Mouse (Mus musculus): ENCODE measurements around the gene Man2b2. TPM values are rescaled to one million over a fixed set of nuclear protein-coding genes. Genes with fewer than 3 reads are reported as not detected.

The Man2b2 gene
- polyA plus RNA-seq, 1 experiment from 2014 or later, result 12.2 TPM

- Histone ChIP-seq H3K27me3 (ENCODE audit: control insufficient read depth, insufficient read depth, low read length) (no peaks in the 10 kb centered on the region), H3K4me1 (replicated peaks; ENCODE audit: control insufficient read depth, insufficient read depth, low read length) (no peaks in the 10 kb centered on the region), H3K36me3 (ENCODE audit: control insufficient read depth, insufficient read depth, low read length) (no peaks in the 10 kb centered on the region; the same call in 1 of the 2 replicates), H3K4me2 (ENCODE audit: low read depth, low read length, severe bottlenecking) (no peak overlapping the region), H3K9me3 (ENCODE audit: control insufficient read depth, low read length) (no peaks in the 10 kb centered on the region), H3K27ac (ENCODE audit: low read depth, low read length) (no peak overlapping the region), H3K4me3 (ENCODE audit: low read depth, low read length) (no peak overlapping the region), H3K9ac (ENCODE audit: low read length) (no peak overlapping the region)
- DNase-seq (ENCODE audit: low spot score) (peak; percentile 78), ATAC-seq (replicated peaks; ENCODE audit: low FRiP score) (no peak)
- 49% methylated on average over 6 of the region's 6 CpGs for WGBS
Measured at GRCm38 (mm10) chr5:36820142-36820541, 10.3 kb downstream of the Man2b2 start.

- no peaks in the 10 kb centered on the region for H3K4me1 ChIP-seq (replicated peaks; ENCODE audit: control insufficient read depth, insufficient read depth, low read length)
- no peak for ATAC-seq (replicated peaks; ENCODE audit: low FRiP score)
- H3K9ac ChIP-seq (ENCODE audit: low read length), result no peak overlapping the region
- 85% methylated on average over 5 of the region's 5 CpGs for WGBS
- DNase-seq (ENCODE audit: low spot score), result no peak
- no peaks in the 10 kb centered on the region for H3K9me3 ChIP-seq (ENCODE audit: control insufficient read depth, low read length)
- H3K27ac ChIP-seq (ENCODE audit: low read depth, low read length), result no peak overlapping the region
- no peaks in the 10 kb centered on the region; the same call in 1 of the 2 replicates for H3K36me3 ChIP-seq (ENCODE audit: control insufficient read depth, insufficient read depth, low read length)
- H3K4me2 ChIP-seq (ENCODE audit: low read depth, low read length, severe bottlenecking), result no peak overlapping the region
- no peak overlapping the region for H3K4me3 ChIP-seq (ENCODE audit: low read depth, low read length)
- no peaks in the 10 kb centered on the region for H3K27me3 ChIP-seq (ENCODE audit: control insufficient read depth, insufficient read depth, low read length)
Measured at GRCm38 (mm10) chr5:36819742-36820141, 10.7 kb downstream of the Man2b2 start.

GRCm38 (mm10) chr5:36817738-36818137 lies 12.7 kb downstream of the Man2b2 start:
- Histone ChIP-seq H3K4me2 (ENCODE audit: low read depth, low read length, severe bottlenecking) (no peak overlapping the region), H3K9ac (ENCODE audit: low read length) (no peak overlapping the region), H3K27ac (ENCODE audit: low read depth, low read length) (no peak overlapping the region), H3K27me3 (ENCODE audit: control insufficient read depth, insufficient read depth, low read length) (no peaks in the 10 kb centered on the region), H3K4me1 (replicated peaks; ENCODE audit: control insufficient read depth, insufficient read depth, low read length) (no peaks in the 10 kb centered on the region), H3K36me3 (ENCODE audit: control insufficient read depth, insufficient read depth, low read length) (no peaks in the 10 kb centered on the region), H3K9me3 (ENCODE audit: control insufficient read depth, low read length) (no peaks in the 10 kb centered on the region), H3K4me3 (ENCODE audit: low read depth, low read length) (no peak overlapping the region)
- WGBS, result 66% methylated on average over 3 of the region's 3 CpGs
- ATAC-seq (replicated peaks; ENCODE audit: low FRiP score) (no peak), DNase-seq (ENCODE audit: low spot score) (no peak)

- H3K27me3 ChIP-seq (ENCODE audit: control insufficient read depth, insufficient read depth, low read length), result no peaks in the 10 kb centered on the region
- no peak overlapping the region for H3K4me3 ChIP-seq (ENCODE audit: low read depth, low read length)
- H3K9ac ChIP-seq (ENCODE audit: low read length), result no peak overlapping the region
- H3K27ac ChIP-seq (ENCODE audit: low read depth, low read length), result no peak overlapping the region
- H3K4me2 ChIP-seq (ENCODE audit: low read depth, low read length, severe bottlenecking), result no peak overlapping the region
- H3K36me3 ChIP-seq (ENCODE audit: control insufficient read depth, insufficient read depth, low read length), result no peaks in the 10 kb centered on the region
- no peaks in the 10 kb centered on the region for H3K9me3 ChIP-seq (ENCODE audit: control insufficient read depth, low read length)
- WGBS, result 80% methylated on average over 6 of the region's 6 CpGs
- ATAC-seq (replicated peaks; ENCODE audit: low FRiP score), result no peak
- no peaks in the 10 kb centered on the region for H3K4me1 ChIP-seq (replicated peaks; ENCODE audit: control insufficient read depth, insufficient read depth, low read length)
- DNase-seq (ENCODE audit: low spot score), result no peak
Measured at GRCm38 (mm10) chr5:36814554-36814953, 15.9 kb downstream of the Man2b2 start.

GRCm38 (mm10) chr5:36811413-36811812 lies 19.0 kb downstream of the Man2b2 start:
- Histone ChIP-seq H3K9me3 (ENCODE audit: control insufficient read depth, low read length) (no peaks in the 10 kb centered on the region), H3K36me3 (ENCODE audit: control insufficient read depth, insufficient read depth, low read length) (no peaks in the 10 kb centered on the region), H3K27ac (ENCODE audit: low read depth, low read length) (no peak overlapping the region), H3K4me3 (ENCODE audit: low read depth, low read length) (no peak overlapping the region), H3K4me1 (replicated peaks; ENCODE audit: control insufficient read depth, insufficient read depth, low read length) (no peaks in the 10 kb centered on the region), H3K27me3 (ENCODE audit: control insufficient read depth, insufficient read depth, low read length) (no peaks in the 10 kb centered on the region), H3K4me2 (ENCODE audit: low read depth, low read length, severe bottlenecking) (no peak overlapping the region), H3K9ac (ENCODE audit: low read length) (no peak overlapping the region)
- 30% methylated on average over 3 of the region's 3 CpGs for WGBS
- peak; percentile 59; the same call in 1 of the 2 replicates for ATAC-seq (replicated peaks; ENCODE audit: low FRiP score)
- peak; percentile 84 for DNase-seq (ENCODE audit: low spot score)

GRCm38 (mm10) chr5:36810634-36811033 lies 19.8 kb downstream of the Man2b2 start:
- 84% methylated on average over 3 of the region's 3 CpGs for WGBS
- Histone ChIP-seq H3K27ac (ENCODE audit: low read depth, low read length) (no peak overlapping the region), H3K9ac (ENCODE audit: low read length) (no peak overlapping the region), H3K4me3 (ENCODE audit: low read depth, low read length) (no peak overlapping the region), H3K4me2 (ENCODE audit: low read depth, low read length, severe bottlenecking) (no peak overlapping the region), H3K4me1 (replicated peaks; ENCODE audit: control insufficient read depth, insufficient read depth, low read length) (no peaks in the 10 kb centered on the region), H3K36me3 (ENCODE audit: control insufficient read depth, insufficient read depth, low read length) (no peaks in the 10 kb centered on the region), H3K27me3 (ENCODE audit: control insufficient read depth, insufficient read depth, low read length) (no peaks in the 10 kb centered on the region), H3K9me3 (ENCODE audit: control insufficient read depth, low read length) (no peaks in the 10 kb centered on the region)
- no peak for DNase-seq (ENCODE audit: low spot score)
- 0 out of 2 replicates have a peak, but pooled peaks have one; percentile 23 for ATAC-seq (replicated peaks; ENCODE audit: low FRiP score)

- no peak overlapping the region for H3K27ac ChIP-seq (ENCODE audit: low read depth, low read length)
- 82% methylated on average over 7 of the region's 7 CpGs for WGBS
- H3K27me3 ChIP-seq (ENCODE audit: control insufficient read depth, insufficient read depth, low read length), result no peaks in the 10 kb centered on the region
- H3K9me3 ChIP-seq (ENCODE audit: control insufficient read depth, low read length), result no peaks in the 10 kb centered on the region
- no peaks in the 10 kb centered on the region for H3K4me1 ChIP-seq (replicated peaks; ENCODE audit: control insufficient read depth, insufficient read depth, low read length)
- DNase-seq (ENCODE audit: low spot score), result no peak
- no peak overlapping the region for H3K9ac ChIP-seq (ENCODE audit: low read length)
- no peak overlapping the region for H3K4me2 ChIP-seq (ENCODE audit: low read depth, low read length, severe bottlenecking)
- H3K36me3 ChIP-seq (ENCODE audit: control insufficient read depth, insufficient read depth, low read length), result no peaks in the 10 kb centered on the region
- ATAC-seq (replicated peaks; ENCODE audit: low FRiP score), result no peak
- no peak overlapping the region for H3K4me3 ChIP-seq (ENCODE audit: low read depth, low read length)
Measured at GRCm38 (mm10) chr5:36809123-36809522, 21.3 kb downstream of the Man2b2 start.

GRCm38 (mm10) chr5:36807106-36807505 lies 23.3 kb downstream of the Man2b2 start:
- Histone ChIP-seq H3K9ac (ENCODE audit: low read length) (no peak overlapping the region), H3K4me3 (ENCODE audit: low read depth, low read length) (no peak overlapping the region), H3K4me2 (ENCODE audit: low read depth, low read length, severe bottlenecking) (no peak overlapping the region), H3K36me3 (ENCODE audit: control insufficient read depth, insufficient read depth, low read length) (no peaks in the 10 kb centered on the region), H3K27ac (ENCODE audit: low read depth, low read length) (no peak overlapping the region), H3K9me3 (ENCODE audit: control insufficient read depth, low read length) (no peaks in the 10 kb centered on the region), H3K27me3 (ENCODE audit: control insufficient read depth, insufficient read depth, low read length) (no peaks in the 10 kb centered on the region), H3K4me1 (replicated peaks; ENCODE audit: control insufficient read depth, insufficient read depth, low read length) (no peaks in the 10 kb centered on the region)
- 20% methylated on average over 5 of the region's 5 CpGs for WGBS
- no peak for ATAC-seq (replicated peaks; ENCODE audit: low FRiP score)
- no peak for DNase-seq (ENCODE audit: low spot score)

- H3K4me1 ChIP-seq (replicated peaks; ENCODE audit: control insufficient read depth, insufficient read depth, low read length), result peaks cover 2% of the 10 kb centered on the region; the same call in 1 of the 2 replicates
- no peaks in the 10 kb centered on the region for H3K9me3 ChIP-seq (ENCODE audit: control insufficient read depth, low read length)
- peak overlapping the region; percentile 64; the same call in 1 of the 2 replicates for H3K4me2 ChIP-seq (ENCODE audit: low read depth, low read length, severe bottlenecking)
- peak overlapping the region; percentile 83; the same call in 1 of the 2 replicates for H3K9ac ChIP-seq (ENCODE audit: low read length)
- H3K27ac ChIP-seq (ENCODE audit: low read depth, low read length), result no peak overlapping the region
- no peaks in the 10 kb centered on the region; the same call in none of the 2 replicates for H3K36me3 ChIP-seq (ENCODE audit: control insufficient read depth, insufficient read depth, low read length)
- ATAC-seq (replicated peaks; ENCODE audit: low FRiP score) (no peak), DNase-seq (ENCODE audit: low spot score) (no peak)
- no peaks in the 10 kb centered on the region for H3K27me3 ChIP-seq (ENCODE audit: control insufficient read depth, insufficient read depth, low read length)
- 54% methylated on average over 8 of the region's 8 CpGs for WGBS
- H3K4me3 ChIP-seq (ENCODE audit: low read depth, low read length), result peak overlapping the region; percentile 73; the same call in 1 of the 2 replicates
Measured at GRCm38 (mm10) chr5:36797291-36797690, 33.2 kb downstream of the Man2b2 start.

All from forebrain, embryonic 11.5 days (tissue).